8 mouse cellular contexts compared by ENCODE assay signal in the genomic region with DNA sequence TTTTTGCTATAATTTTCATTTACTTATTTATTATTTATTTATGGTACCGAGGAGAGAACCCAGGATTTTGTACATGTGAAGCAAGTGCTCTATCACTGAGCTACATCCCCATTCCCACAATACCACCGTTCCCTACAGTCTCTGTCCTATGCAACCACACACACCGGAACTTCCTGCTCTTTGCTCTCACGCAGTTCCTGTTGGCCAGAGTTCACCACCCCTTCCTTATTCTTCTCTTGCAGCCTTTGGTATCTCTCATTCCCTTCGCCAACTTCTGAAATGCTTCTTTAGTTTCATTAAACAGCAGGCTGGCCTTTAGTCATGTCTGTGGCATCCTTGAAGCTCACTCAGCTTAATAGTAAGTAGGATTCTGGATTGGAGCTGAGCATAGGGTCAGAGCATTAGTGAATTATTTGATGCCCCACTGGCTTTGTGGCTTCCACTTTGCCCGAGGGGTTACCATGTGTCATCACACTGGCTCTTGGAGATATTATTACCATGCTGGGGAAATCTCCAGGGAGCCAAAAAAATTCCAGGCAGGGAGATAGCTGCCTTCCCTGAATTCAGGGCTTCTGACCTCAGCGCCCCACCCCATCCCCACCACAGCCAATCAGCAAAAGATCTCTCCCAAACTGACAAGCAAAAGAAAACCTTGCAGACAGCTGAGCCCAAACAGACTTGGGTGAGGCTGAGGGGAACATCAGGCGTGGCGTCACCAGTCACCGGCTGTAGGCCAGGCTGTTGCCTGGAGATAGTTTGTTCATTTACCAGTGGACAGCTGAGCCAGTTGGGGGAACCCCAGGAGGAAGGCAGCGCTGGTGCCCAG. TPM values are rescaled to one million over a fixed set of nuclear protein-coding genes. Genes with fewer than 3 reads are reported as not detected.
DNase-seq lines count a peak whose midpoint lies in the region; ATAC-seq and TF ChIP-seq lines count a peak whose summit lies in the region.

No protein-coding gene starts in this region.

- TF ChIP-seq POLR2A in liver, adult 2 months (IDR thresholded peaks at IDR 0.05; ENCODE audit: extremely low read depth, insufficient read depth, low read length): no peak
- TF ChIP-seq POLR2A in myocyte (IDR thresholded peaks at IDR 0.05; ENCODE audit: insufficient read length, low read depth): peak; percentile 57

- no peak for ATAC-seq in liver, embryonic 11.5 days (replicated peaks; ENCODE audit: low FRiP score)
- ATAC-seq in embryonic facial prominence, embryonic 15.5 days (ENCODE audit: insufficient number of reproducible peaks, low FRiP score, low TSS enrichment, low read depth): peak; percentile 81
- peak; percentile 60; the same call in 1 of the 2 replicates for ATAC-seq in hindbrain, embryonic 12.5 days (ENCODE audit: low FRiP score)
- no peak for ATAC-seq in forebrain, embryonic 14.5 days

- H3K4me1 ChIP-seq in liver, adult 2 months (ENCODE audit: control insufficient read depth, insufficient read depth, low read length): no peaks in the 10 kb centered on the region
- no peaks in the 10 kb centered on the region; the same call in 1 of the 2 replicates for H3K4me1 ChIP-seq in liver, embryonic 11.5 days (replicated peaks; ENCODE audit: control insufficient read depth, insufficient read depth, low read length)
- H3K4me1 ChIP-seq in embryonic facial prominence, embryonic 15.5 days: peaks cover 5% of the 10 kb centered on the region
- peaks cover 13% of the 10 kb centered on the region for H3K4me1 ChIP-seq in hindbrain, embryonic 12.5 days
- H3K4me1 ChIP-seq in forebrain, embryonic 14.5 days (ENCODE audit: control insufficient read depth, insufficient read depth, low read length): no peaks in the 10 kb centered on the region

- no peak overlapping the region for H3K27ac ChIP-seq in liver, adult 2 months (replicated peaks; ENCODE audit: insufficient read depth, low read depth, low read length)
- H3K27ac ChIP-seq in liver, embryonic 11.5 days (ENCODE audit: low read depth, low read length): no peak overlapping the region
- peak overlapping the region; percentile 55; the same call in 1 of the 2 replicates for H3K27ac ChIP-seq in embryonic facial prominence, embryonic 15.5 days (replicated peaks)
- peak overlapping the region; percentile 52; the same call in 1 of the 2 replicates for H3K27ac ChIP-seq in hindbrain, embryonic 12.5 days
- H3K27ac ChIP-seq in forebrain, embryonic 14.5 days (ENCODE audit: low read depth, low read length): no peak overlapping the region

- no peak overlapping the region for H3ac ChIP-seq in myocyte (ENCODE audit: control insufficient read depth, insufficient read length)

- H3K4me2 ChIP-seq in liver, embryonic 11.5 days: no peak overlapping the region
- H3K4me2 ChIP-seq in embryonic facial prominence, embryonic 15.5 days (replicated peaks): no peak overlapping the region
- no peak overlapping the region for H3K4me2 ChIP-seq in hindbrain, embryonic 12.5 days (replicated peaks)
- peak overlapping the region; percentile 74 for H3K4me2 ChIP-seq in myocyte (ENCODE audit: low read depth)
- no peak overlapping the region for H3K4me2 ChIP-seq in forebrain, embryonic 14.5 days (ENCODE audit: low read length)

- H3K27me3 ChIP-seq in liver, adult 2 months (ENCODE audit: control insufficient read depth, insufficient read depth, low read length): no peaks in the 10 kb centered on the region
- no peaks in the 10 kb centered on the region for H3K27me3 ChIP-seq in liver, embryonic 11.5 days (replicated peaks; ENCODE audit: control insufficient read depth, insufficient read depth, low read length)
- H3K27me3 ChIP-seq in embryonic facial prominence, embryonic 15.5 days: no peaks in the 10 kb centered on the region
- no peaks in the 10 kb centered on the region for H3K27me3 ChIP-seq in hindbrain, embryonic 12.5 days
- H3K27me3 ChIP-seq in myocyte (ENCODE audit: control insufficient read depth, insufficient read depth, insufficient read length): no peaks in the 10 kb centered on the region
- H3K27me3 ChIP-seq in forebrain, embryonic 14.5 days (replicated peaks; ENCODE audit: control insufficient read depth, insufficient read depth, low read length): no peaks in the 10 kb centered on the region

- WGBS in liver, adult 2 months: 65% methylated on average over 11 of the region's 11 CpGs
- WGBS in liver, embryonic 11.5 days: 45% methylated on average over 11 of the region's 11 CpGs
- 56% methylated on average over 11 of the region's 11 CpGs for WGBS in embryonic facial prominence, embryonic 15.5 days
- WGBS in hindbrain, embryonic 12.5 days: 57% methylated on average over 11 of the region's 11 CpGs
- 71% methylated on average over 11 of the region's 11 CpGs for WGBS in forebrain, embryonic 14.5 days

- intact Hi-C loops in left cerebral cortex, postnatal 14 days (cut with DNase I): loop anchor here (2.0 kb wide), 1 partner anchor 165 kb away; no protein-coding TSS in a partner anchor

- DNase-seq in liver, adult 2 months (ENCODE audit: extremely low read depth, low read depth, low spot score): peak; percentile 27
- no peak for DNase-seq in liver, embryonic 11.5 days (ENCODE audit: low spot score)
- DNase-seq in left cerebral cortex, postnatal 14 days (ENCODE audit: low spot score in 2 of 2): no peak
- no peak for DNase-seq in forebrain, embryonic 14.5 days (ENCODE audit: low spot score)
- no peak for DNase-seq in cerebellum, adult 8-10 months

- no peak overlapping the region for H3K9ac ChIP-seq in liver, adult 2 months (ENCODE audit: low read depth, low read length)
- H3K9ac ChIP-seq in liver, embryonic 11.5 days (ENCODE audit: low read depth, low read length): no peak overlapping the region
- H3K9ac ChIP-seq in embryonic facial prominence, embryonic 15.5 days: no peak overlapping the region
- H3K9ac ChIP-seq in hindbrain, embryonic 12.5 days: no peak overlapping the region
- no peak overlapping the region for H3K9ac ChIP-seq in forebrain, embryonic 14.5 days (ENCODE audit: low read length)

- no peaks in the 10 kb centered on the region for H3K79me2 ChIP-seq in liver, adult 2 months (ENCODE audit: control insufficient read depth, insufficient read depth, low read length)
- H3K79me2 ChIP-seq in myocyte (ENCODE audit: control insufficient read depth, insufficient read depth): no peaks in the 10 kb centered on the region

- H3K36me3 ChIP-seq in liver, adult 2 months (ENCODE audit: control insufficient read depth, insufficient read depth, low read length): no peaks in the 10 kb centered on the region
- H3K36me3 ChIP-seq in liver, embryonic 11.5 days (ENCODE audit: control insufficient read depth, insufficient read depth, low read length): no peaks in the 10 kb centered on the region
- H3K36me3 ChIP-seq in embryonic facial prominence, embryonic 15.5 days: no peaks in the 10 kb centered on the region
- no peaks in the 10 kb centered on the region for H3K36me3 ChIP-seq in hindbrain, embryonic 12.5 days
- no peaks in the 10 kb centered on the region for H3K36me3 ChIP-seq in myocyte (ENCODE audit: control insufficient read depth, insufficient read depth)
- no peaks in the 10 kb centered on the region for H3K36me3 ChIP-seq in forebrain, embryonic 14.5 days (ENCODE audit: control insufficient read depth, insufficient read depth, low read length)

- no peaks in the 10 kb centered on the region for H3K9me3 ChIP-seq in liver, embryonic 11.5 days (ENCODE audit: control insufficient read depth, low read length)
- H3K9me3 ChIP-seq in embryonic facial prominence, embryonic 15.5 days (replicated peaks): 0 out of 2 replicates have a peak, but pooled peaks cover 3% of the 10 kb centered on the region
- peaks cover 8% of the 10 kb centered on the region for H3K9me3 ChIP-seq in hindbrain, embryonic 12.5 days (replicated peaks)
- H3K9me3 ChIP-seq in forebrain, embryonic 14.5 days (replicated peaks; ENCODE audit: control insufficient read depth, low read length): no peaks in the 10 kb centered on the region

- H3K4me3 ChIP-seq in liver, adult 2 months (ENCODE audit: insufficient read depth, low read depth, low read length): no peak overlapping the region
- no peak overlapping the region for H3K4me3 ChIP-seq in liver, embryonic 11.5 days (ENCODE audit: low read depth, low read length)
- no peak overlapping the region for H3K4me3 ChIP-seq in embryonic facial prominence, embryonic 15.5 days (replicated peaks)
- no peak overlapping the region for H3K4me3 ChIP-seq in hindbrain, embryonic 12.5 days
- peak overlapping the region; percentile 4 for H3K4me3 ChIP-seq in myocyte
- H3K4me3 ChIP-seq in forebrain, embryonic 14.5 days (ENCODE audit: low read depth, low read length): no peak overlapping the region

- TF ChIP-seq CTCF in liver, adult 2 months (IDR thresholded peaks at IDR 0.05; ENCODE audit: low read depth, low read length): no peak

TF ChIP-seq in myocyte, 11 proteins besides CTCF, POLR2A, EP300 and RAD21:
- TF ChIP-seq TCF3 (IDR thresholded peaks at IDR 0.05; ENCODE audit: insufficient read length, low read depth): peak; percentile 50
- no peak for TF ChIP-seq POLR2AphosphoS2 (IDR thresholded peaks at IDR 0.05; ENCODE audit: insufficient read length, low read depth)
- TF ChIP-seq E2F4 (IDR thresholded peaks at IDR 0.05; ENCODE audit: insufficient read depth): no peak
- TF ChIP-seq REST (IDR thresholded peaks at IDR 0.05; ENCODE audit: insufficient read depth, insufficient read length): no peak
- 0 out of 2 replicates have a peak, but pooled peaks have one; percentile 17 for TF ChIP-seq CEBPB (IDR thresholded peaks at IDR 0.05; ENCODE audit: insufficient read depth, poor library complexity, severe bottlenecking)
- no peak for TF ChIP-seq MAX (IDR thresholded peaks at IDR 0.05; ENCODE audit: low read depth)
- peak; percentile 62 to 93 (median 86) for TF ChIP-seq MYOD1 (IDR thresholded peaks at IDR 0.05; ENCODE audit: control insufficient read depth in 1 of 3, insufficient read length in 2 of 3, low read depth in 2 of 3)
- TF ChIP-seq USF1 (IDR thresholded peaks at IDR 0.05; ENCODE audit: low read depth): no peak
- peak; percentile 45 for TF ChIP-seq TCF12 (IDR thresholded peaks at IDR 0.05; ENCODE audit: insufficient read depth, poor library complexity, severe bottlenecking)
- TF ChIP-seq MYOG (IDR thresholded peaks at IDR 0.05; ENCODE audit: control insufficient read depth in 1 of 3, insufficient read depth in 1 of 3, insufficient read length in 2 of 3, low read depth in 2 of 3): peak; percentile 76 to 97 (median 82)
- no peak for TF ChIP-seq SRF (IDR thresholded peaks at IDR 0.05; ENCODE audit: control insufficient read depth, insufficient read length, low read depth)

RNA-seq across cellular contexts. Expression of a gene that starts 23.8 kb away (rescaled TPM):
- total RNA-seq in liver, adult 2 months (2014; rRNA removed): 0.67 and 1.2 TPM in 2 replicates
- polyA plus RNA-seq in liver, adult 2 months (2012; rRNA removed): 0.49 and 0.65 TPM in 2 replicates
- polyA plus RNA-seq in liver, embryonic 11.5 days (2014; fragmentation: Nextera tagmentation; extraction: Ambion mirVana): 1.3 and 1.6 TPM in 2 replicates
- polyA plus RNA-seq in embryonic facial prominence, embryonic 15.5 days (2015; fragmentation: Nextera tagmentation; extraction: Ambion mirVana): 22.7 and 23.9 TPM in 2 replicates
- polyA plus RNA-seq in hindbrain, embryonic 12.5 days (2016; fragmentation: Nextera tagmentation; extraction: Ambion mirVana): 2.4 and 2.7 TPM in 2 replicates
- 3.1 TPM for polyA plus RNA-seq in myocyte (2012; fragmentation: generic; extraction: Trizol)
- 10 to 100 TPM; 31.1 to 40.8 TPM for total RNA-seq in left cerebral cortex, postnatal 14 days (2021)
- 1.2 and 1.4 TPM in 2 replicates for polyA plus RNA-seq in forebrain, embryonic 14.5 days (2014; fragmentation: Nextera tagmentation; extraction: Ambion mirVana)

Comparison
In these comparisons a context has a peak if more than half of its experiments do, and no peak if none do; other contexts are left out.
1. H3K27ac ChIP-seq: peak in embryonic facial prominence, embryonic 15.5 days (single experiment) and hindbrain, embryonic 12.5 days (single experiment); none in liver, adult 2 months (single experiment), liver, embryonic 11.5 days (single experiment) and forebrain, embryonic 14.5 days (single experiment).
2. ATAC-seq: peak in embryonic facial prominence, embryonic 15.5 days (single experiment) and hindbrain, embryonic 12.5 days (single experiment); none in liver, embryonic 11.5 days (single experiment) and forebrain, embryonic 14.5 days (single experiment).